Mouse (Mus musculus): ENCODE measurements around the gene Gm11985. TPM values are rescaled to one million over a fixed set of nuclear protein-coding genes. Genes with fewer than 3 reads are reported as not detected.
A peak's percentile ranks its signal among the peaks of the same experiment; 100 is the strongest.

The Gm11985 gene
- total RNA-seq, 4 experiments from 2014 or later: not detected

GRCm38 (mm10) chr11:7200393-7200783, 12.0 kb upstream of the Gm11985 start:
- no peak for DNase-seq (ENCODE audit: low spot score in 2 of 2)

- DNase-seq (ENCODE audit: low spot score in 2 of 2): peak in 1 of 2 experiments; percentile 30
Measured at GRCm38 (mm10) chr11:7199736-7200392, 11.5 kb upstream of the Gm11985 start.

- DNase-seq (ENCODE audit: low spot score in 2 of 2): no peak
Measured at GRCm38 (mm10) chr11:7198481-7199256, 10.3 kb upstream of the Gm11985 start.

- DNase-seq (ENCODE audit: low spot score in 2 of 2): no peak
Measured at GRCm38 (mm10) chr11:7198006-7198405, 9.6 kb upstream of the Gm11985 start.

- no peak for DNase-seq (ENCODE audit: low spot score in 2 of 2)
Measured at GRCm38 (mm10) chr11:7197491-7197941, 9.1 kb upstream of the Gm11985 start, which contains the start of gene Igfbp1. Gene Igfbp1 (plus strand): TSS chr11:7197782.

- no peak for DNase-seq (ENCODE audit: low spot score in 2 of 2)
Measured at GRCm38 (mm10) chr11:7195312-7195685, 6.9 kb upstream of the Gm11985 start.

- no peak for DNase-seq (ENCODE audit: low spot score in 2 of 2)
Measured at GRCm38 (mm10) chr11:7194432-7195311, 6.3 kb upstream of the Gm11985 start.

- no peak for DNase-seq (ENCODE audit: low spot score in 2 of 2)
Measured at GRCm38 (mm10) chr11:7193134-7193533, 4.8 kb upstream of the Gm11985 start.

- no peak for DNase-seq (ENCODE audit: low spot score in 2 of 2)
Measured at GRCm38 (mm10) chr11:7192710-7193109, 4.3 kb upstream of the Gm11985 start.

GRCm38 (mm10) chr11:7187472-7187871, 897 bp downstream of the Gm11985 start:
- no peak for DNase-seq (ENCODE audit: low spot score in 2 of 2)

- DNase-seq (ENCODE audit: low spot score in 2 of 2): no peak
Measured at GRCm38 (mm10) chr11:7184420-7184819, 3.9 kb downstream of the Gm11985 start.

GRCm38 (mm10) chr11:7182409-7183042, 5.8 kb downstream of the Gm11985 start:
- DNase-seq (ENCODE audit: low spot score in 2 of 2): no peak

GRCm38 (mm10) chr11:7179276-7179675, 9.1 kb downstream of the Gm11985 start:
- no peak for DNase-seq (ENCODE audit: low spot score in 2 of 2)

- no peak for DNase-seq (ENCODE audit: low spot score in 2 of 2)
Measured at GRCm38 (mm10) chr11:7178724-7179123, 9.6 kb downstream of the Gm11985 start.

GRCm38 (mm10) chr11:7173664-7174063, 14.7 kb downstream of the Gm11985 start:
- DNase-seq (ENCODE audit: low spot score in 2 of 2): no peak

GRCm38 (mm10) chr11:7169645-7170044, 18.7 kb downstream of the Gm11985 start:
- no peak for DNase-seq (ENCODE audit: low spot score in 2 of 2)

- no peak for DNase-seq (ENCODE audit: low spot score in 2 of 2)
Measured at GRCm38 (mm10) chr11:7164416-7164815, 24.0 kb downstream of the Gm11985 start.

- DNase-seq (ENCODE audit: low spot score in 2 of 2): no peak
Measured at GRCm38 (mm10) chr11:7161502-7162174, 26.7 kb downstream of the Gm11985 start.

- no peak for DNase-seq (ENCODE audit: low spot score in 2 of 2)
Measured at GRCm38 (mm10) chr11:7160637-7161101, 27.7 kb downstream of the Gm11985 start.

- no peak for DNase-seq (ENCODE audit: low spot score in 2 of 2)
Measured at GRCm38 (mm10) chr11:7160146-7160545, 28.2 kb downstream of the Gm11985 start.

GRCm38 (mm10) chr11:7158196-7158595, 30.2 kb downstream of the Gm11985 start:
- no peak for DNase-seq (ENCODE audit: low spot score in 2 of 2)

Data from layer of hippocampus, adult 8-10 months (tissue).